Mouse (Mus musculus) gastrocnemius, postnatal 14 days (tissue): ENCODE measurements at regions not wholly inside any gene's neighbourhood (a gene's known extent, or its start where the extent isn't known, plus 50 kb on each side); places are given as distances from the start of the nearest gene placed in this dataset.
"Not testable (repeated sequence)": the region's sequence is repeated elsewhere in the genome, so short reads cannot be mapped to it uniquely, and the experiment has no call there.

Experiments
- DNase-seq: peaks from one replicate; pipeline ENCODE4 v3.0.0; 2021; ENCODE audit warnings: mixed read lengths
- intact Hi-C: fragments of 180-260 bp; cut with DNase I; formaldehyde crosslinking; loops from one replicate; pipeline ENCODE4 v1.15.1; 2025; ENCODE audit warnings: low total_unique reads

- intact Hi-C loops, result no loop called here
Observed at GRCm38 (mm10) chr12:114285082-114285481, 741.4 kb downstream of the Adam6a start.

GRCm38 (mm10) chr12:114287041-114287440, 743.3 kb downstream of the Adam6a start:
- DNase-seq, result no peak
- intact Hi-C loops, result no loop called here

More at GRCm38 (mm10) chr12:114285082-114285481, 741.4 kb downstream of the Adam6a start:
- no peak for DNase-seq

DNA sequence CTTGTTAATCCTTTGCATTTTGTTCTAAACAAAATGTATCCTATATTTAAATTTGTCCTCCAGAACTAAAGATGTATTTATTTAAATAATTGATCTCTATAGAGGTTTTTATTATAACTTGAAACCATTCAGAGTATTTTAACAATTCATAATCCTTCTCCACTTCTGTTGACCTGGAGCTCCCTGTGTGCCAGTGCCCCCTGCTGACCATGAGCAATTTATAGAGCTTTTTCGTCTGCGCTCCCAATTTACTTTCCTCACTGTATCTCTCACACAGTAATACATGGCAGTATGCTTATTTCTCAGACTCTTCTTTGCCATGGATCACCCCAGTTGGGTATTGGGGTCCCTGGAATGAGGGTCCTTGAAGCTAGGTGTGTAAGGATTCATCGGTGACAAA, 747.4 kb downstream of the Adam6a start:
- no peak for DNase-seq
- intact Hi-C loops, result no loop called here

- intact Hi-C loops, result no loop called here
- no peak for DNase-seq
Observed at GRCm38 (mm10) chr12:114299771-114300170, 756.1 kb downstream of the Adam6a start.

- no peak for DNase-seq
- intact Hi-C loops, result no loop called here
Observed at GRCm38 (mm10) chr12:114301728-114302127, 758.0 kb downstream of the Adam6a start.

DNA sequence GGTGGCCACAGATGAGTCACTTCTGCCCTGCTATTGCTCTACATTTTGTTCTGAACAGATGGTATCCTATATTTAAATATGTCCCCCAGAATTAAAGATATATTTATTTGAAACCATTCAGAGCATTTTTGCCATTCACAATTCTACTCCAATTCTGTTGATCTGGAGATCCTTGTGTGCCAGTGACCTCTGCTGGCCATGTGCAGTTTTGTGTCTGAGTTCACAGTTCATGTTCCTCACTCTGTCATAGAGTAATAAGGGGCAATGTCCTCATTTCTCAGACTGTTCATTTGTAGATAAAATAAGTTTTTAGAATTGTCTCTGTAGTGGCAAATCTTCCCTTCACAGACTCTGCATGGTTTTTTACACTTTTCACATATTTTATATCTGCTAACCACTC, 788.8 kb downstream of the Adam6a start:
- intact Hi-C loops, result no loop called here
- DNase-seq, result no peak

DNA sequence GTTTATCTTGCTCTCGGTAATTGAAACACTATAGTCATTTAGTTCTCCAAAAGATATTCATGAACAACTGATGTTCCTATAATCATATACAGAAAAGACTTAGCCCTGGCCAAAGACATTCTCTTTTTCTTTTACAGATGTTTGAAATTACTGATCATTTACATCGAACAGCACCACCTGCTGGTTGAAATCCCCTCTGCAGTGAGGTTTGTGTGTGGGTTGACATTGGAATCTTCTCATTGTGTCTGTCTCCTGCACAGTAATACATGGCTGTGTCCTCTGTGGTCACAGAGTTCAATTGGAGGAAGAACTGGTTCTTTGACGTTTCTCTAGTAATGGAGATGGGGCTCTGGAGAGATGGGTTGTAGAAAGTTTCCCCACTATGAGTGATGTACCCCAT, 822.6 kb downstream of the Adam6a start:
- DNase-seq, result no peak
- intact Hi-C loops, result no loop called here

DNA sequence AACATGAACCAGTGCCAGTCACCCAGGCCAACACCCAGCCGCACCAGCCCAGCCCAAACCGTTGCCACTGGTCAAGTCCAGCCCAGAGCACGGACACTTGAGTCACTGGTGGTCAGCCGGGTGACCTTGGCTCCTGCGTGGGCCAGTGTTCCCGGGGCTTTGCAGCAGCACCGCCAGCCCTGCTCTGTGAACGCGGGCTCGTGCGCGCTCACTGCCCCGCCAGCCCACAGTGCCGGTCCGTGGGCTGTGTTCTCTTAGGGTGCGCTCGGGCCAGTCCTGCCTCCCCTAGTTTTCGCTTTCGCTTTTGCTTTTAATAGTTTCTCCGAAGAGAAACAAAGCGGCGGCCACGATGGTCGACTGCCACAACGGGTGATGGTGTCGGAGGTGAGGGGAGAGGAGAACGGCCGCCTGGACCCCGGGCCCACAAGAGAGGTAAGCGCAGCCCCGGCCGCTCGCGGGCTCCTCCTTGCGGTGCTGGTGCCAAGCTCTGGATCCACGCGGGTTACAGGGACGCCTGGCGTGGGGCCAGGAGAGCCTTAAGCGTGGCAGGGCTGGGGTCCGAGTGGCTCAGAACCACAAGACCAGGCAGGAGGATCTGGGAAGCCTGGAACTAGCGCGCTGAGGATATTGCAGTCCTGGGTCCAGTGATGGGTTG, 835.1 kb downstream of the Adam6a start:
- intact Hi-C loops, result not testable (repeated sequence)
- peak; percentile 10 for DNase-seq

GRCm38 (mm10) chr12:114391447-114391846, 847.7 kb downstream of the Adam6a start:
- no peak for DNase-seq
- intact Hi-C loops, result no loop called here

DNA sequence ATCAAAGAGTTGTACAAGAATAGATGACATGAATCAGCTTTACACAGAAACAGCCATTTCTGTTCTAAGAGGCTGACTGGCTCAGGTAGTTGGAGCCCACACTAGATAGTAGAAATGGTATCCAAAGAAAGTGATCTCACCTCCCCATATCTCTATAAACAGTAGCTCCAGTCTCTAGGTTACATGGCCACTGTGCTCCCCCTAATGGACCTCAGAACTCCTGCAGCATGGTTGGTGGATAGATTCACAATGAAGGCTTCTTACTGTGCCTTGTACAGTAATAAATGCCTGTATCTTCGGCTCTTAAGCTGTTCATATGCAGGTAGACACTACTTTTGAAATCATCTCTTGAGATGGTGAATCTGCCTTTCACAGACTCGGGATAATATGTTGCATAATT, 862.5 kb downstream of the Adam6a start:
- intact Hi-C loops, result no loop called here
- no peak for DNase-seq

GRCm38 (mm10) chr12:114434529-114434928, 890.8 kb downstream of the Adam6a start:
- intact Hi-C loops, result no loop called here
- no peak for DNase-seq

GRCm38 (mm10) chr12:114462037-114462436, 918.3 kb downstream of the Adam6a start:
- intact Hi-C loops, result no loop called here

GRCm38 (mm10) chr12:114462566-114462965, 918.9 kb downstream of the Adam6a start:
- intact Hi-C loops, result no loop called here
- no peak for DNase-seq

More at GRCm38 (mm10) chr12:114462037-114462436, 918.3 kb downstream of the Adam6a start:
- DNase-seq, result no peak

- intact Hi-C loops, result no loop called here
- no peak for DNase-seq
Observed at GRCm38 (mm10) chr12:114468857-114469256, 925.1 kb downstream of the Adam6a start.

GRCm38 (mm10) chr12:114472678-114473077, 929.0 kb downstream of the Adam6a start:
- intact Hi-C loops, DNase-seq: not testable (repeated sequence)

GRCm38 (mm10) chr12:114478741-114479140, 935.0 kb downstream of the Adam6a start:
- no peak for DNase-seq
- intact Hi-C loops, result loop anchor here (2.0 kb wide), 1 partner anchor 42 kb away; no protein-coding TSS in a partner anchor

- DNase-seq, intact Hi-C loops: not testable (repeated sequence)
Observed at GRCm38 (mm10) chr12:114493500-114494031, 949.9 kb downstream of the Adam6a start.

DNA sequence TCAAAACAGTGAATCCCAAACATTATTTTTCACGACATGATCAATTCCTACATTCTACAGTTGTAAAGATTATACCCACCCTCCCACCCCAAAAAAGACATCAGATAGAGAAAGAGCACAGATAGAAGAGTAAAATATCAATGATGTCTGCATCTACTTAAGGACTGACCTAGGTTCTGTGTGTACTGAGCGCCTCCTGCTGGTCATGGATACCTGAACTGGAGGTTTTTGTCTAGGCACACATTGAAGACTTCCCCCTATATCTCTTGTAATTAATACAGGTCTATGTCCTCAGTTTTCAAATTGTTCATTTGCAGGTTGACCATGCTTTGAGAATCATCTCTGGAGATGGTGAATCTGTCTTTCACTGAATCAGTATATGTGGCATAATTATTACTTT, 952.0 kb downstream of the Adam6a start:
- DNase-seq, result no peak
- intact Hi-C loops, result no loop called here

DNA sequence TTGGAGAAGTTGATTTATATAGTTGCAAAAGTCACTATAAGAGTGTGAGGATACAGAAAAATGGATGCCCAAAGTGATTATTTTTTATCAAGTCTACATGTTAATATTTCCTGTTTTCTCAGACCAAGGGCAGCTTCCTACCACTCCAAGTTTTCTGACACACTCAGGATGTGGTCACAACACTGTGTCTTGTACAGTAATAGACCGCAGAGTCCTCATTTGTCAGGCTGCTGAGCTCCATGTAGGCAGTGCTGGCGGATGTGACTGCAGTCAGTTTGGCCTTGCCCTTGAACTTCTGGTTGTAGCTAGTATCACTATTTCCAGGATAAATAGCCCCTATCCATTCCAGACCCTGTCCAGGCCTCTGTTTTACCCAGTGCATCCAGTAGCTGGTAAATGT, 969.4 kb downstream of the Adam6a start:
- intact Hi-C loops, result no loop called here
- DNase-seq, result no peak

DNA sequence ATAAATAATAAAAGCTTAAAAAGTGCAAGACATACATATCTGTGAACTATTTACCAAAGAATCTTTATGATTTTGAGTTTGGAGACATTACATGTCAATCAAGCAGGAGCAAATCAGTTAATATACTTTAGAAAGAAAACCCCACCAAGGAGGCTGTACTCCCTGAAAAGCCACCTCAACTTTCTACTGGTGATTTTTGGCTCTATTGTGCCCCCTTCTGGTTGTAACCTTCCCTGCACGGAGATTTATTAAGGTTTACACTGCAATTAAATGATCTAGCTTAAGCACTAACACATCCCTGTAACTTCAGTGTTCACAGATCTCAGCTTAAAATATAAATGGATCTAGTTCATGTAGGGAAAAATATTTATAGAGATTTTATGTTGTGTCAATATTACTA, 998.4 kb downstream of the Adam6a start:
- intact Hi-C loops, DNase-seq: not testable (repeated sequence)

DNA sequence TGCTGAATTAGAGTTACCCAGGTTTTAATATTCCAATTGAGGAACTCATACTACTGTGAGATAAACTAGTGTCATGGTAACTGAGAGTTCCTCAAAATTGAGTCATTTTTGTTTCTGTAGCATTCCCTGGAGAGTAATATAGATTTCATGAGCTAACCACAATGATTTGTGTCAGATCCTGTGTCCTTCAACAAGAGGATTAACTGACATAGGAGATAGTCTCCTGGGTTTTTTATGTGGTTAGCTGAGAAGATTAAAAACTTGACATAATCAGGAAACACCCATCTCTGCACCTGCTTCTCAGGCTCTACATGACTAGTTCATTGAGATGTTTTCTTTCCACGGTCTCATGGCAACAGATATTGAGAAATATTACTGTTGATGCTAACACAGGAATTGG, 1001.2 kb downstream of the Adam6a start:
- DNase-seq, intact Hi-C loops: not testable (repeated sequence)
